Mouse (Mus musculus) thymus, adult 2 months (tissue): ENCODE data around the gene Ech1.

Experiments used
- CTCF ChIP-seq: fragments of 200-500 bp; IDR thresholded peaks from 2 replicates; pipeline ENCODE4 v1.5.1; 2012; ENCODE audit warnings: mild to moderate bottlenecking, control low read depth, low read length, moderate library complexity, borderline replicate concordance; ENCODE audit not compliant: control insufficient read depth, poor library complexity, insufficient read depth; ENCODE audit errors: extremely low read depth
- POLR2A ChIP-seq: fragments of 200-500 bp; IDR thresholded peaks from 2 replicates; pipeline ENCODE4 v1.6.1; 2012; ENCODE audit warnings: mild to moderate bottlenecking, low read length, control low read depth, moderate library complexity; ENCODE audit not compliant: control insufficient read depth, poor library complexity, insufficient read depth; ENCODE audit errors: extremely low read depth

DNA sequence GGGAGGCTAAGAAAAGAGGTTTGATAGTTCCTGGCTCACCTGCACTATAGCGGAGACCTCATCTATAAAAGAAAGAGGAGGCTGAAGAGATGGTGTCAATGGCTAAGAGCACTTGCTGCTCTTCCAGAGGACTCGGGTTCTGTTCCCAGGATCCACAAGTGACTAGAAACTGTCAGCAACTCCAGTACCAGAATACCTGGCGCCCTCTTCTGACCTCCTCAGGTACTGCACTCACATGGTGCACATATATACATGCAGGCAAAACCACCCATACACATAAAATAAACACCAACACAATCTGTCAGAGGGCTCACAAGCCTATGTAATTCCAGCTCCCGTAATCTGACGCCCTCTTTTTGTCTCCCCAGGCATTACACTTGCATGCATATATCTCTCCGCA, 35.9 kb downstream of the Ech1 start:
- TF ChIP-seq POLR2A (no peak), CTCF (no peak)
